Mouse (Mus musculus) gonadal fat pad, adult 2 months (tissue): Measurements from ENCODE around the gene Hsf2bp. TPM values are rescaled to one million over a fixed set of nuclear protein-coding genes. Genes with fewer than 3 reads are reported as not detected.

Source experiments
- DNase-seq: peaks from one replicate; pipeline ENCODE4 v3.0.0-alpha.2; 2012; ENCODE audit warnings: low read depth
- polyA plus RNA-seq: library from polyadenylated mRNA; depleted of rRNA; stranded (reverse); fragments of >200 nt; gene quantifications from 2 replicates; pipeline ENCODE4 v1.2.3, GENCODE M21; 2012

Hsf2bp gene
- polyA plus RNA-seq, 1 experiment, result 0.69 TPM

DNA sequence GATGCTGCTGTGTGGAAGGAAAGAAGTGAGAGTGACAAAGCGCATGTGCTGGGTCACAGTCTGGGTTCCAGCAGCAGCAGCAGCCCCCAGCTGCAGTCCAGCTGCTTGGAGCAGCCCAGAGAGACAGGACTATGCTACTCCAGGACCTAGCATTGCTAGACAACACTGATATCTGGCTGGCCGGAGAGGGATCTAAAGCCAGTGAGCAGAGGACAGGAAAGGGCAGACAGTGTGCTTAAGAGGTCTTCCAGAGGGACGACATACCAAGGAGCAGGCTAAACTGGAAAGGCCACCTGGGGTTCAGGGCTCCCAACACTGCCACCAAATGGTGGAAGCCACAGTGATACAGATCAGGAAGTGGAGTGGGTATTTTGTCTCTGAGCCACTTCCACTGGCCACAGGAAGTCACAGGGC is 99.0 kb downstream of the Hsf2bp start:
- no peak for DNase-seq

DNA sequence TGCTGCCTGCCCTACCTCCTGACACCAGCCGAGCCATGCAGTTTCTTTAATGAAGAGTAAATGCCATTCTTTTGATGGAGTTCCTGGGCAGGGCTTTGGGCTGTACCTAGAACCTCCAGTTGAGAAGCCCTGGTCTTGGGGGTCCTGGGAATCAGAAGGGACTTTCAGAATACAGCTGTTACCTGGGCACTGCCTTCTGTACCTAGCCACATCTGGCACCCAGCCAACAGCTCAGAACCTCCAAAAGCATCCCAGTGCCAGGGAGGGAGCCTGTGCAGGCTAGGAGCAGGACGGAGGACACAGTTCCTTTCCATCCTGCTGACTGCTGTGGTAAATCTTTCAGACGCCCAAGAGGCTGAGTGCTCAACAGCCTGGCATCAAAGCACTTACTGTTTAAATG is 100.3 kb downstream of the Hsf2bp start:
- no peak for DNase-seq

DNA sequence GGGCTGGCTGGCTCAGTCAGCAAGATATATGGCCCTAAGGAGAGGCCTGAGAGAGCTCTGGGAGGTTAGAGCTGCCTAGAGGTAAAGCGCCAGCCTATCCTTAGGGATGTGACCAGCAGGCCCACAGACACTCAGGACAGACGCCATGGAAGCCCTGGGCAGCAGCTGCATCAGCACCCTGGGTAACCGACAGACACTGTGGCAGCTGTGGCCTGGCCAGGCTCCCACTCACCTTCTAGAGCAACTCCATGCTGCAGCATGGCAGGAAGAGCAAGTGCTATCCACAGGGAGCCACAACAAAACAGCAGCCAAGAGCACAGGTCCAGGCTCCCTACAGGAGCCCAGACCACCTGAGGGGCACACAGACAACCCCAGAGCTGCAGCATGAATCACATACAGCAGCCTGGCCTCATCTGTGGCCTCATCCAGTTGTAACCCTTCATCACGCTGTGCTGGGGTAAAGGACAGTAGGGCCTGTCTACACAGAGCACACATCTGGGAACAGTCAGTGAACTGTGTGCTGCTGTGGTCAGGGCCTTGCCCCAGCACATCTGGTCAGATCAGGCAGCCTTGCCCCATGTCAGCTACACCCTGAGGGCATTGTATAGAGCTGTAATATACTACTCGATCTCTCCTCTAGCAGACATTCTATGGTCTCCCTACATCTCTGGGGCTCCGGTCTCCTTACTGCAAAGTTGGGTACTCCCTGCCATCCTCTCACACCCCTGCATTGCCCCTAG is 100.9 kb downstream of the Hsf2bp start:
- no peak for DNase-seq

DNA sequence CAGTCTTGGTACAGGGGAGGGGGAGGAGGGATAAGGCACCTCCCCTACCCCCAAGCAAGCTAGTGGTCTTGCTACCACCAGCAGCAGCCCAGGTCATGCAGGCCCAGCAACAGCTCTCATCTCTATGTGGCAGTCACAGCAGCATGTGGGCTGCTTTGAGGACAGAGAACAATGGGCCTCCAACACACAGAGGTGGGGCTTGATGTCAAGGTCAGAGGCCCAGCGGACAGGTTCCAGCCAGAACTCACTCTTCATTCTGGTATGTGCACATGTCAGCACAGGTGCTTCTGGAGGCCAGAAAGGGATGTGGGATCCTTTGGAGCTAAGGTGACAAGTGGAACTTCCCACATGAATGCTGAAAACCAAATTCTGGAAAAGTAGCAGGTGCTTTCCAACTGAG is 102.2 kb downstream of the Hsf2bp start:
- no peak for DNase-seq

- no peak for DNase-seq
Observed at GRCm38 (mm10) chr17:31931499-31931898, 104.7 kb downstream of the Hsf2bp start.

GRCm38 (mm10) chr17:31929844-31930715 is 106.1 kb downstream of the Hsf2bp start:
- DNase-seq, result no peak

GRCm38 (mm10) chr17:31929032-31929431 is 107.1 kb downstream of the Hsf2bp start:
- no peak for DNase-seq

- DNase-seq, result no peak
Observed at GRCm38 (mm10) chr17:31927895-31928626, 108.1 kb downstream of the Hsf2bp start.

DNA sequence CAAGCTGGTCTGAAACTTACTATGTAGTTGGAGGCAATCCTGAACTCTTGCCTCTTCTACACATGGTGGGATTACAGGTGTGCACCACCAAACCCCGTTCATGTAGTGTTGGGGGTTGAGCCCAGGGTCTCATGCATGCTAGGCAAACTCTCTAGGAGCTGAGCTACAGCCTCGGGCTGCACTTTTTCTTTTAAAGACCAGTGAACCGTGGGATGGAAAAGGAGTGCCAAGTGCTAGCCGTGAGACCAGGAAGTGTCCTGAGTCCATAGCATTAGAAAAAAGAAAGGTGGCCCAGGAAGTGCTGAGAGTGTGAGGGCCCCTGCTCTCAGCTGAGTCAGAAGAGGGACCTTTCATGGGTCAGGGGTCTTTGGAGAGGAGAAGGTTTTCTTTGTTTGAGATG is 111.9 kb downstream of the Hsf2bp start:
- DNase-seq, result no peak

DNA sequence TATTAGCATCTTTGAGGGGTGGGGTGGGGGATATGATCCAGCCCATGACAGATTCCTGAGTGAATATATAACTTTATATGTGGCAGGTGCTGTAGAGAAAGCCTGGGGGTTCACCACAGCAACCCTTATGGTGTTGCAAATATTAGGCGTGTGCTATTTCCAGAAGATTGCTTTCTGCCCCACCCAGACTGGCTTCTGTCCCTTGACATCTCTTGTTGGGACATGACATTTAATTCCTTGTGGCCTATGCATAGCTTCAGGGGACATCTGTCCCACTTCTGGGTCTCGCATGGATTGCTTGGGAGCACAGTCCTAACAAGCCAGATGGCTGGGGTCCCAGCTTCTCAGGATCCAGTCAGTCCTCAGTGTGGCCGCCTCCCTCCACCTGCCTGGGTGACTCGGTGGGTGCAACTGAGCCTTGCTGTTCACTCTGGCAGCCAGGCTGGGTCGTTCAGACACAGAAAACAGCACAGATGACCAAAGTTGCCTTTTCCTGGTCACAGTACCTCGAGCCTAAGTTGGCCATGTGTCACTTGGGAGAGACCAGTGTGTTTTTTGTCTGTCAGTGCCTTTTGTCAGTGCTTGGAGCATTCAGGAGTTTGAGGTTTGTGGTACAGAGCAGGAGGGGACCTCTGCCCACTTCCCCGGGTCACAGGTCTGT is 112.7 kb downstream of the Hsf2bp start:
- DNase-seq, result no peak

- no peak for DNase-seq
Observed at GRCm38 (mm10) chr17:31920589-31921190, 115.5 kb downstream of the Hsf2bp start.

DNA sequence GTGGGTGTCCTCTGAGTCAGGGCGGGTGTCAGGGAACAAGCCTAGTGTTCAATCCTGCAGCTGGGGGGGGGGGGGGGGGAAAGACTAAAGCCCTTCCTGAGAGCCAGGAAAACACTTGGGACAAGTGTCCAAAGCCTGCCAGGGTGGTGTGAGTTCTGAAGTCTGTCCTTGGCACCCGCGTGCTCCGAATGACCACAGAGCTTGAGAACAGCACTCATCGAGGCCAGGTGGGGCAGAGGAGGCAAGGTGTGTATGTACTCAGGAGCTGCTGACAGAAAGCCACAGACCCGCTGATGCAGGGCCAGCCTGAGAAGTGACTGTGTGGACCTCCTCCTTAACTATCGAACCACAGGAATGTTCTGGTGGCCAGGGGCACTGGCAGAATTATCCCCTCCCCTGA is 116.5 kb downstream of the Hsf2bp start:
- no peak for DNase-seq

DNA sequence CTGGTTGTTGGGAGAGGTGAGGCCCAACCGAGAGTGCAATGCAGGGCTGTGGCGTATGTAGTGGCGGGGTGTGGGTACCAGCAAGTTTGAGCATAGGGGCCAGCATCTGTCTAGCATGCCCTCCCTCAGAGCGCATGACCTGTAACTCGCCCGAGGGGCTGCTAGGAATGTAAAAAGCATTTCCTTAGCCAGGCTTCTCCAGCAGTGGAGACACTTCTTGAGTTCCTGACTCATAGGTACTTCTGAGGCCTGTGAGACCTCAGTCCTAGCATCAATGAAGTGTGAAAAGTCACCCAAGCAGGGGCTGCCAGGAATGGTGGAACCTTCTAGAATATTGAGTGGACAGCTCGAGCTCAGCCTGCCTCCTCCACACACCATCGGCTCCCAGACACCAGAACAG is 117.8 kb downstream of the Hsf2bp start:
- no peak for DNase-seq

DNA sequence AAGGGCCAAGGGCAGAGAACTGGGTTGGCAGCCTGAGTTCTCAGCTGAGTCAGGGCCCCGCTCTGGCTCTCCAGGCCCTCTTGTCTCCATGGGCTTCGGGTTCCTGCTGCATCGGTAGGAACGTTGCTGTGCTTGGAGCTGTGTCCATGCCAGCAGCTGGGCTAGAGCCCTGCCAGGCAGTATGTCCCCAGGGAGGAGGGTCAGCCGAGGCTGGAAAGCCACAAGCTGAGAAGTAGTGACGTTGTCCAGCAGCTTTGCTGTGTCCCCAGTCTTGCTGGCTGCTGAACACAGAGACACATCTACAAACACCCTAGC is 119.7 kb downstream of the Hsf2bp start:
- no peak for DNase-seq

DNA sequence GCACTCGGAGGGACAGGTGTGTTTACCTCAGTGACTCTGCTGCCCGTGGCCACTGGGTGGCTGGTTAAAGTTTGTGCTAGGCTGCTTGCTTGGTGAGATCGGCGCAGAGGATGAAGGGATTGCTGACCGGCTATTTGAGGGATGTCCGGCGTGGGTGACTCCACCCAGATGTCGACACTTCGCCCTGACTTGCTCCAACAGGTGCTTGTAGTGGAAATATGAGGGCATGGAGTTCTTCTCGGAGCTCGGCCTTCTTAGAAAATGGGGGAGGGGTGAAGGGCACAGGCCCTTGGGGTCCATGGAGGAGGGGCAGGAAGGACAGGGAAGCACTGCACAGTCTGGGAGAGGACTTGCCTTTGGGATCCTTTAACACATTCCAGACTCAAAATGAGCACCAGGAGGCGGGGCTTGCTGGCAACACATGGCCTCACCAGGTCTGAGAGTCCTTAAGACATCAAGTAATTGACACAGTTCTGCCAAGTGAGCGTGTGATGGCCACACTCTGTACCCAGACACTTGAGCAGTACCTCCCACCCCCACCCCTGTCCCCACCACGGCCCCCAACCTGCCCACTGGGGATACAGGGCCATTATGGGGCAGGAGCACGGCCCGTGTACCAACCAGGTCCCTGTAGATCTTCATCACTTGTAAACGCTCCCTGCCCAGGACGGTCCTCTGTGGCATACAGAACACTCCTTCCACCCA is 120.2 kb downstream of the Hsf2bp start:
- DNase-seq, result no peak

DNA sequence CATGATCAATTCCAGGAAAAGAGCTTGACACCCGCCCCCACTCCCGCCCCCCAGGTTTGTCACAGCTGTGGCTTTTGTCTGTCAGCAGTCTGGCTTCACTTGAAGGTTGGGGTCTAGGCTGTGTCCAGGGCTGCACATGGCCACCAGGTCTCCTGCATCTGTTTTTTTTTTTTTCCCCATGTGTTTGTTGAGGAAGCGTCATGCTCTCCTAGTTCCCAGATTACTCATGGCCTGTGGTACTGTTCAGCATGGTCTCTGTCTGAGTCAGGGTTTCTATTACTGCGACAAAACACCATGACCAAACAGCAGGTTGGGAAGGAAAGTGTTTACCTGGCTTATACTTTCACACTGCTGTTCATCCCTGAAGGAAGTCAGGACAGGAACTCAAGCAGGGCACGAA is 121.8 kb downstream of the Hsf2bp start:
- DNase-seq, result no peak

GRCm38 (mm10) chr17:31912881-31913662 is 123.1 kb downstream of the Hsf2bp start:
- DNase-seq, result no peak

DNA sequence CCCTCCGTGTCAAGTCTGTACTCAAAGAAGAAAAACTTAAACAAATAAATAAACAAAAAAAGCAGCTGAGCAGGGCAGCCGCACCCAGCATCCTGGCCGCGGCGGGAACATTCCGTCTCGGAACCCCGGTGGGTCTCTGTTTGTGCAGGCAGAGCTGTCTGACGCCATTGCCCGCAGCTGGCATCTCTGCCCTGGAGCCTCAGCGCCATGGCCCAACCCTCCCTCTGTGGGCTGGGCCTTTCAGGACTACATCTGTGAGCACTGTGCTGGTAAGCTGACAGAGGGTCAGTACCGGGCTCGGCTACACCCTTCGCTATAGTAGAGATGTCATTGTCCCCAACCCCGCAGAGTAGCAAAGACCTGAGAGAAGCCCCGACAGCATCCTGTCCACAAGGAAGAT is 123.8 kb downstream of the Hsf2bp start:
- DNase-seq, result no peak

- no peak for DNase-seq
Observed at GRCm38 (mm10) chr17:31908966-31909365, 127.2 kb downstream of the Hsf2bp start.

DNA sequence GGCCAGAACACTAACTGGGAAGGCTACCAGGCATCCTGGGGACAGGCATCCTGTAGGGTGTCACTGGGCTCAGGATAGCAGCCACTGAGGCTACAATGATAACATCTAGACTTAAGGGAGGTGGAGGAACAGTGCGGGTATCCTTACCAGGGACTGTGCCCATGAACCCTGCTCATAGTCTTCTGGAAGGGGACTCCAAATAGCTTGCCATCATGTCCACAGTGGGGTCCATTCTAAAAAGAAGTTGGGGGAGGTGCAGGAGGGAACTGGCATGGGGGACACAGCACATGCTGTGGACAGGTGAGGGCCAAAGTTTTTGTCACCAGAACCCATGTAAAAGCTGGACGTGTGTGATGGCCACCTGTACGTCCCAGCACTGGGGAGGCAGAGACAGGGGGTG is 129.7 kb downstream of the Hsf2bp start:
- DNase-seq, result no peak
